8 mouse cellular contexts compared by ENCODE assay signal in genomic region chr12:12904086-12904485, GRCm38 (mm10). TPM values are rescaled to one million over a fixed set of nuclear protein-coding genes. Genes with fewer than 3 reads are reported as not detected.
A peak's percentile ranks its signal among the peaks of the same experiment; 100 is the strongest.
DNase-seq lines count a peak whose midpoint lies in the region; ATAC-seq and TF ChIP-seq lines count a peak whose summit lies in the region.

No protein-coding gene starts in this region.

- H3K36me3 ChIP-seq in heart, embryonic 10.5 days: no peaks in the 10 kb centered on the region
- no peaks in the 10 kb centered on the region for H3K36me3 ChIP-seq in limb, embryonic 10.5 days
- H3K36me3 ChIP-seq in stomach, postnatal 0 days (ENCODE audit: control insufficient read depth, insufficient read depth, low read length): no peaks in the 10 kb centered on the region

- peak overlapping the region; percentile 8; the same call in 1 of the 2 replicates for H3K9ac ChIP-seq in stomach, postnatal 0 days (ENCODE audit: low read length)

- peaks cover 17% of the 10 kb centered on the region for H3K4me1 ChIP-seq in heart, embryonic 10.5 days
- peaks cover 33% of the 10 kb centered on the region for H3K4me1 ChIP-seq in limb, embryonic 10.5 days
- H3K4me1 ChIP-seq in stomach, postnatal 0 days (replicated peaks; ENCODE audit: control insufficient read depth, insufficient read depth): 0 out of 2 replicates have a peak, but pooled peaks cover 3% of the 10 kb centered on the region

- peak overlapping the region; percentile 41; the same call in 1 of the 2 replicates for H3K4me2 ChIP-seq in stomach, postnatal 0 days (replicated peaks; ENCODE audit: low read depth)

- peak overlapping the region; percentile 82 for H3K27ac ChIP-seq in heart, embryonic 10.5 days
- peak overlapping the region; percentile 93 for H3K27ac ChIP-seq in limb, embryonic 10.5 days
- H3K27ac ChIP-seq in stomach, postnatal 0 days (replicated peaks): 0 out of 2 replicates have a peak overlapping the region, but pooled peaks have one; percentile 13

- DNase-seq in heart, embryonic 10.5 days (ENCODE audit: low spot score): no peak
- no peak for DNase-seq in heart, postnatal 14 days
- DNase-seq in lung, postnatal 10 days: peak; percentile 4
- DNase-seq in lung, postnatal 14 days: no peak
- DNase-seq in limb, embryonic 10.5 days (ENCODE audit: low spot score): no peak
- DNase-seq in stomach, postnatal 0 days (ENCODE audit: low spot score): no peak
- no peak for DNase-seq in adrenal gland, postnatal 25 days
- no peak for DNase-seq in gastrocnemius, adult 8-10 months (ENCODE audit: low spot score in 2 of 2)

- TF ChIP-seq CTCF in stomach, postnatal 0 days (IDR thresholded peaks at IDR 0.05; ENCODE audit: low read depth): no peak

- WGBS in heart, embryonic 10.5 days: 18% methylated on average over 1 of the region's 1 CpGs
- WGBS in limb, embryonic 10.5 days: 16% methylated on average over 1 of the region's 1 CpGs
- WGBS in stomach, postnatal 0 days: 46% methylated on average over 1 of the region's 1 CpGs

- intact Hi-C loops in heart, postnatal 14 days (cut with DNase I): no loop called here

- 0 out of 2 replicates have a peak, but pooled peaks cover 4% of the 10 kb centered on the region for H3K27me3 ChIP-seq in heart, embryonic 10.5 days (ENCODE audit: insufficient read depth, poor library complexity, severe bottlenecking)
- H3K27me3 ChIP-seq in limb, embryonic 10.5 days (ENCODE audit: low read depth, poor library complexity, severe bottlenecking): no peaks in the 10 kb centered on the region
- no peaks in the 10 kb centered on the region for H3K27me3 ChIP-seq in stomach, postnatal 0 days (ENCODE audit: control insufficient read depth, insufficient read depth, low read length)

- peak overlapping the region; percentile 54 for H3K4me3 ChIP-seq in heart, embryonic 10.5 days
- peak overlapping the region; percentile 44 for H3K4me3 ChIP-seq in limb, embryonic 10.5 days
- no peak overlapping the region for H3K4me3 ChIP-seq in stomach, postnatal 0 days (ENCODE audit: low read depth, low read length)

- no peak for ATAC-seq in stomach, postnatal 0 days (ENCODE audit: low FRiP score, low TSS enrichment)

- no peak for TF ChIP-seq EP300 in stomach, postnatal 0 days (optimal IDR thresholded peaks at IDR 0.05)

- no peaks in the 10 kb centered on the region for H3K9me3 ChIP-seq in heart, embryonic 10.5 days
- no peaks in the 10 kb centered on the region for H3K9me3 ChIP-seq in limb, embryonic 10.5 days (replicated peaks)
- no peaks in the 10 kb centered on the region for H3K9me3 ChIP-seq in stomach, postnatal 0 days (ENCODE audit: control insufficient read depth, low read length)

RNA-seq across cellular contexts. Expression of gene Mycn, which starts 37.6 kb away (rescaled TPM):
- polyA plus RNA-seq in heart, embryonic 10.5 days (2016; fragmentation: Nextera tagmentation; extraction: Ambion mirVana): 89.4 and 93.9 TPM in 2 replicates
- 1 to 10 TPM; 3.5 to 7.6 TPM for total RNA-seq in heart, postnatal 14 days (2021)
- 153 and 241 TPM in 2 replicates for polyA plus RNA-seq in limb, embryonic 10.5 days (2016; fragmentation: Nextera tagmentation; extraction: Ambion mirVana)
- polyA plus RNA-seq in stomach, postnatal 0 days (2015; fragmentation: Nextera tagmentation; extraction: Ambion mirVana): 14.0 TPM in 2 replicates
- total RNA-seq in adrenal gland, postnatal 25 days (2021): 4.2 and 7.1 TPM in 2 replicates
- total RNA-seq in gastrocnemius, adult 8-10 months (2022): 1 to 10 TPM in 1 of 4 experiments, under 1 TPM in 3; 0.34 to 3.5 (median 0.63) TPM

Comparison
In these comparisons a context has a peak if more than half of its experiments do, and no peak if none do; other contexts are left out.
1. H3K27ac ChIP-seq: peak in every context shown above with its lines; median percentile 93 in limb, embryonic 10.5 days; 82 in heart, embryonic 10.5 days; 13 in stomach, postnatal 0 days.